Mouse (Mus musculus) liver, postnatal 0 days (tissue): Measurements from ENCODE around the gene Peli2.

Experiments used
- CTCF ChIP-seq: sonication (generic); IDR thresholded peaks from 2 replicates; pipeline ENCODE4 v1.5.1; 2016; ENCODE audit warnings: antibody characterized with exemption, low read depth
- EP300 ChIP-seq: IDR thresholded peaks from 2 replicates; pipeline ENCODE4 v1.6.1; 2016; ENCODE audit warnings: antibody characterized with exemption, low read depth, mild to moderate bottlenecking

- TF ChIP-seq CTCF (no peak), EP300 (no peak)
These were observed 10.3 kb downstream of the Peli2 start for GRCm38 (mm10) chr14:48130761-48131575.
